24 mouse cellular contexts compared by ENCODE assay signal in the genomic region with DNA sequence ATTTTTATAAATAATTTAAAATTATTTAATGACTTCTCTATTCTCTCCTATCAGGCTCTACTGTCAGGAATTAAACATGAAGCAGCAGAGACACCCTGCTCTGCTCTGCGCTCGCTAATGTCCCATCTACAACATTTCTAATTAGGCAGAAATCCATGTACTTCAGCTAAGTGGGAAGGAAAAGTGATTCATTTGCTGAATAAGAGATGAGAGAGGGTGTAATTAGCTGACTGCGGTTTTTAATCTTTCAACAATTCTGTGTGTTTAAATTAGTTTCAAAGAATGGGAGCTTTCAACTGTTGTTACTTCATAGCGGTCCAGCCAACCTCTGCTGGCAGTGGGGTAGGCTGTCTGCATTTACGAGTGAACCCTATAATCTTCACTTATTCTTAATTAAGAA. TPM values are rescaled to one million over a fixed set of nuclear protein-coding genes. Genes with fewer than 3 reads are reported as not detected.
DNase-seq lines count a peak whose midpoint lies in the region; ATAC-seq and TF ChIP-seq lines count a peak whose summit lies in the region.
"Had no signal": no experiment of that assay in that cellular context is flagged by ENCODE, and none has a peak within 500 bp of the region (broad histone marks: within the 10 kb centered on the region; RNA-seq: fewer than 3 reads in every experiment).

No protein-coding gene starts in this region.

- H3K27ac ChIP-seq in forebrain, embryonic 11.5 days (ENCODE audit: low read depth, low read length), result no peak overlapping the region
- H3K27ac ChIP-seq in forebrain, embryonic 10.5 days, result no peak overlapping the region
- H3K27ac ChIP-seq in neural tube, embryonic 13.5 days (replicated peaks), result no peak overlapping the region
- H3K27ac ChIP-seq in forebrain, embryonic 15.5 days (replicated peaks), result no peak overlapping the region
- H3K27ac ChIP-seq in neural tube, embryonic 15.5 days (replicated peaks), result 0 out of 2 replicates have a peak overlapping the region, but pooled peaks have one; percentile 9
- no peak overlapping the region for H3K27ac ChIP-seq in intestine, postnatal 0 days (ENCODE audit: low read depth, low read length)
- H3K27ac ChIP-seq: embryonic facial prominence, embryonic 12.5 days; heart, embryonic 10.5 days; hindbrain, embryonic 12.5 days; intestine, embryonic 15.5 days had no signal

- TF ChIP-seq CTCF in intestine, postnatal 0 days (IDR thresholded peaks at IDR 0.05; ENCODE audit: low read depth), result no peak

- 0 out of 2 replicates have a peak, but pooled peaks have one; percentile 30 for ATAC-seq in forebrain, embryonic 11.5 days (replicated peaks; ENCODE audit: low FRiP score)
- peak; percentile 63; the same call in 1 of the 2 replicates for ATAC-seq in neural tube, embryonic 13.5 days (ENCODE audit: low read depth)
- peak; percentile 41; the same call in 1 of the 2 replicates for ATAC-seq in forebrain, embryonic 15.5 days (replicated peaks)
- ATAC-seq in neural tube, embryonic 15.5 days (ENCODE audit: low FRiP score), result peak; percentile 69; the same call in 1 of the 2 replicates
- ATAC-seq in intestine, postnatal 0 days, result no peak
- ATAC-seq: activated CD4-positive, CD25-positive, alpha-beta regulatory T cell, adult 4 months; CD4-positive, CD25-positive, alpha-beta regulatory T cell, adult 4 months; intestine, embryonic 15.5 days had no signal

- 67% methylated on average over 5 of the region's 5 CpGs for WGBS in forebrain, embryonic 11.5 days
- WGBS in forebrain, embryonic 10.5 days, result 92% methylated on average over 5 of the region's 5 CpGs
- WGBS in neural tube, embryonic 13.5 days, result 71% methylated on average over 5 of the region's 5 CpGs
- WGBS in forebrain, embryonic 15.5 days, result 19% methylated on average over 5 of the region's 5 CpGs
- 60% methylated on average over 5 of the region's 5 CpGs for WGBS in neural tube, embryonic 15.5 days
- whole genome bisulfite sequencing in intestine, postnatal 0 days, result 97% methylated on average over 5 of the region's 5 CpGs

- H3K27me3 ChIP-seq in forebrain, embryonic 11.5 days (ENCODE audit: control insufficient read depth, insufficient read depth, low read length), result no peaks in the 10 kb centered on the region
- H3K27me3 ChIP-seq in forebrain, embryonic 10.5 days (ENCODE audit: poor library complexity, severe bottlenecking), result no peaks in the 10 kb centered on the region
- no peaks in the 10 kb centered on the region for H3K27me3 ChIP-seq in neural tube, embryonic 13.5 days
- no peaks in the 10 kb centered on the region for H3K27me3 ChIP-seq in forebrain, embryonic 15.5 days
- no peaks in the 10 kb centered on the region for H3K27me3 ChIP-seq in neural tube, embryonic 15.5 days (replicated peaks)
- H3K27me3 ChIP-seq in intestine, postnatal 0 days (replicated peaks; ENCODE audit: control insufficient read depth, insufficient read depth, low read length), result no peaks in the 10 kb centered on the region
- H3K27me3 ChIP-seq: embryonic facial prominence, embryonic 12.5 days; hindbrain, embryonic 12.5 days; intestine, embryonic 15.5 days had no signal

- no peak overlapping the region for H3K4me3 ChIP-seq in forebrain, embryonic 11.5 days (ENCODE audit: low read depth, low read length)
- H3K4me3 ChIP-seq in forebrain, embryonic 10.5 days, result no peak overlapping the region
- no peak overlapping the region for H3K4me3 ChIP-seq in neural tube, embryonic 13.5 days
- no peak overlapping the region for H3K4me3 ChIP-seq in forebrain, embryonic 15.5 days
- H3K4me3 ChIP-seq in neural tube, embryonic 15.5 days (replicated peaks), result no peak overlapping the region
- no peak overlapping the region for H3K4me3 ChIP-seq in intestine, postnatal 0 days (ENCODE audit: low read depth, low read length)
- H3K4me3 ChIP-seq: embryonic facial prominence, embryonic 12.5 days; heart, embryonic 10.5 days; hindbrain, embryonic 12.5 days; intestine, embryonic 15.5 days had no signal

- DNase-seq in forebrain, embryonic 11.5 days (ENCODE audit: low spot score), result no peak
- no peak for DNase-seq in forebrain, embryonic 10.5 days (ENCODE audit: extremely low spot score, low spot score)
- DNase-seq in neural tube, embryonic 10.5 days (ENCODE audit: extremely low spot score, low spot score), result no peak
- no peak for DNase-seq in heart, adult 9 months (ENCODE audit: low spot score in 2 of 2)
- DNase-seq: adrenal gland, postnatal 14 days; B cell, adult 2 months; cerebellum, adult 2 months; cerebellum, postnatal 25 days; gastrocnemius, postnatal 14 days; heart, adult 11 months; heart, postnatal 10 days; heart, postnatal 4 days; kidney, adult 2 months had no signal

- H3K9ac ChIP-seq in forebrain, embryonic 11.5 days (ENCODE audit: low read length), result no peak overlapping the region
- no peak overlapping the region for H3K9ac ChIP-seq in neural tube, embryonic 13.5 days
- no peak overlapping the region for H3K9ac ChIP-seq in forebrain, embryonic 15.5 days (replicated peaks)
- H3K9ac ChIP-seq in neural tube, embryonic 15.5 days (replicated peaks), result no peak overlapping the region
- H3K9ac ChIP-seq in intestine, postnatal 0 days (ENCODE audit: low read depth, low read length), result no peak overlapping the region
- H3K9ac ChIP-seq: embryonic facial prominence, embryonic 12.5 days; hindbrain, embryonic 12.5 days; intestine, embryonic 15.5 days had no signal

- no peaks in the 10 kb centered on the region; the same call in 1 of the 2 replicates for H3K36me3 ChIP-seq in forebrain, embryonic 11.5 days (ENCODE audit: control insufficient read depth, insufficient read depth, low read length)
- peaks cover 66% of the 10 kb centered on the region for H3K36me3 ChIP-seq in forebrain, embryonic 10.5 days (replicated peaks)
- peaks cover 54% of the 10 kb centered on the region for H3K36me3 ChIP-seq in neural tube, embryonic 13.5 days
- peaks cover 30% of the 10 kb centered on the region for H3K36me3 ChIP-seq in forebrain, embryonic 15.5 days
- H3K36me3 ChIP-seq in neural tube, embryonic 15.5 days, result peaks cover 46% of the 10 kb centered on the region
- H3K36me3 ChIP-seq in intestine, postnatal 0 days (ENCODE audit: control insufficient read depth, insufficient read depth), result peaks cover 60% of the 10 kb centered on the region

- no peak overlapping the region for H3K4me2 ChIP-seq in forebrain, embryonic 11.5 days (ENCODE audit: low read depth, low read length, severe bottlenecking)
- H3K4me2 ChIP-seq in neural tube, embryonic 13.5 days, result no peak overlapping the region
- no peak overlapping the region for H3K4me2 ChIP-seq in forebrain, embryonic 15.5 days (replicated peaks)
- H3K4me2 ChIP-seq in neural tube, embryonic 15.5 days, result no peak overlapping the region
- no peak overlapping the region for H3K4me2 ChIP-seq in intestine, postnatal 0 days (replicated peaks; ENCODE audit: low read depth)
- H3K4me2 ChIP-seq: embryonic facial prominence, embryonic 12.5 days; hindbrain, embryonic 12.5 days; intestine, embryonic 15.5 days had no signal

- no peaks in the 10 kb centered on the region for H3K9me3 ChIP-seq in forebrain, embryonic 11.5 days (ENCODE audit: control insufficient read depth, low read length)
- no peaks in the 10 kb centered on the region for H3K9me3 ChIP-seq in forebrain, embryonic 10.5 days
- H3K9me3 ChIP-seq in neural tube, embryonic 13.5 days, result no peaks in the 10 kb centered on the region
- no peaks in the 10 kb centered on the region for H3K9me3 ChIP-seq in forebrain, embryonic 15.5 days
- H3K9me3 ChIP-seq in neural tube, embryonic 15.5 days (replicated peaks), result no peaks in the 10 kb centered on the region
- no peaks in the 10 kb centered on the region for H3K9me3 ChIP-seq in intestine, postnatal 0 days (ENCODE audit: control insufficient read depth)
- H3K9me3 ChIP-seq: embryonic facial prominence, embryonic 12.5 days; G1E; heart, embryonic 10.5 days; hindbrain, embryonic 12.5 days; intestine, embryonic 15.5 days had no signal

- H3K4me1 ChIP-seq in forebrain, embryonic 11.5 days (replicated peaks; ENCODE audit: control insufficient read depth, insufficient read depth, low read length), result no peaks in the 10 kb centered on the region
- no peaks in the 10 kb centered on the region for H3K4me1 ChIP-seq in forebrain, embryonic 10.5 days
- H3K4me1 ChIP-seq in neural tube, embryonic 13.5 days (replicated peaks), result peaks cover 7% of the 10 kb centered on the region; the same call in 1 of the 2 replicates
- peaks cover 5% of the 10 kb centered on the region for H3K4me1 ChIP-seq in forebrain, embryonic 15.5 days
- no peaks in the 10 kb centered on the region for H3K4me1 ChIP-seq in neural tube, embryonic 15.5 days
- H3K4me1 ChIP-seq in intestine, postnatal 0 days (replicated peaks; ENCODE audit: control insufficient read depth, insufficient read depth, low read length), result no peaks in the 10 kb centered on the region
- H3K4me1 ChIP-seq: embryonic facial prominence, embryonic 12.5 days; heart, embryonic 10.5 days; hindbrain, embryonic 12.5 days; intestine, embryonic 15.5 days had no signal

RNA-seq across cellular contexts. Expression of a gene that starts 34.0 kb away (rescaled TPM):
- 8.9 and 11.0 TPM in 2 replicates for polyA plus RNA-seq in forebrain, embryonic 11.5 days (2014; fragmentation: Nextera tagmentation; extraction: Ambion mirVana)
- polyA plus RNA-seq in forebrain, embryonic 10.5 days (2016; fragmentation: Nextera tagmentation; extraction: Ambion mirVana), result 5.9 and 6.5 TPM in 2 replicates
- polyA plus RNA-seq in neural tube, embryonic 13.5 days (2015; fragmentation: Nextera tagmentation; extraction: Ambion mirVana), result 15.1 and 16.9 TPM in 2 replicates
- 13.1 and 13.3 TPM in 2 replicates for polyA plus RNA-seq in forebrain, embryonic 15.5 days (2015; fragmentation: Nextera tagmentation; extraction: Ambion mirVana)
- 22.5 and 24.5 TPM in 2 replicates for polyA plus RNA-seq in neural tube, embryonic 15.5 days (2015; fragmentation: Nextera tagmentation; extraction: Ambion mirVana)
- polyA plus RNA-seq in intestine, postnatal 0 days (2015; fragmentation: Nextera tagmentation; extraction: Ambion mirVana), result 3.1 and 3.4 TPM in 2 replicates

RNA-seq across cellular contexts. Expression of a gene that starts 44.6 kb away (rescaled TPM):
- 14.1 and 16.0 TPM in 2 replicates for polyA plus RNA-seq in forebrain, embryonic 11.5 days (2014; fragmentation: Nextera tagmentation; extraction: Ambion mirVana)
- polyA plus RNA-seq in forebrain, embryonic 10.5 days (2016; fragmentation: Nextera tagmentation; extraction: Ambion mirVana), result 15.9 and 19.8 TPM in 2 replicates
- 10.0 and 10.7 TPM in 2 replicates for polyA plus RNA-seq in neural tube, embryonic 13.5 days (2015; fragmentation: Nextera tagmentation; extraction: Ambion mirVana)
- 9.2 and 10.2 TPM in 2 replicates for polyA plus RNA-seq in forebrain, embryonic 15.5 days (2015; fragmentation: Nextera tagmentation; extraction: Ambion mirVana)
- 9.4 and 10.5 TPM in 2 replicates for polyA plus RNA-seq in neural tube, embryonic 15.5 days (2015; fragmentation: Nextera tagmentation; extraction: Ambion mirVana)
- 5.6 and 6.0 TPM in 2 replicates for polyA plus RNA-seq in intestine, postnatal 0 days (2015; fragmentation: Nextera tagmentation; extraction: Ambion mirVana)

RNA-seq across cellular contexts. Expression of a gene that starts 58.9 kb away (rescaled TPM):
- polyA plus RNA-seq in forebrain, embryonic 11.5 days (2014; fragmentation: Nextera tagmentation; extraction: Ambion mirVana), result 64.0 and 67.2 TPM in 2 replicates
- polyA plus RNA-seq in forebrain, embryonic 10.5 days (2016; fragmentation: Nextera tagmentation; extraction: Ambion mirVana), result 62.8 and 64.2 TPM in 2 replicates
- 50.5 and 58.8 TPM in 2 replicates for polyA plus RNA-seq in neural tube, embryonic 13.5 days (2015; fragmentation: Nextera tagmentation; extraction: Ambion mirVana)
- 47.4 and 51.1 TPM in 2 replicates for polyA plus RNA-seq in forebrain, embryonic 15.5 days (2015; fragmentation: Nextera tagmentation; extraction: Ambion mirVana)
- 41.5 and 48.7 TPM in 2 replicates for polyA plus RNA-seq in neural tube, embryonic 15.5 days (2015; fragmentation: Nextera tagmentation; extraction: Ambion mirVana)
- polyA plus RNA-seq in intestine, postnatal 0 days (2015; fragmentation: Nextera tagmentation; extraction: Ambion mirVana), result 171 and 185 TPM in 2 replicates
